Comparison of ENCODE assay signal across 24 mouse cellular contexts in the genomic region with DNA sequence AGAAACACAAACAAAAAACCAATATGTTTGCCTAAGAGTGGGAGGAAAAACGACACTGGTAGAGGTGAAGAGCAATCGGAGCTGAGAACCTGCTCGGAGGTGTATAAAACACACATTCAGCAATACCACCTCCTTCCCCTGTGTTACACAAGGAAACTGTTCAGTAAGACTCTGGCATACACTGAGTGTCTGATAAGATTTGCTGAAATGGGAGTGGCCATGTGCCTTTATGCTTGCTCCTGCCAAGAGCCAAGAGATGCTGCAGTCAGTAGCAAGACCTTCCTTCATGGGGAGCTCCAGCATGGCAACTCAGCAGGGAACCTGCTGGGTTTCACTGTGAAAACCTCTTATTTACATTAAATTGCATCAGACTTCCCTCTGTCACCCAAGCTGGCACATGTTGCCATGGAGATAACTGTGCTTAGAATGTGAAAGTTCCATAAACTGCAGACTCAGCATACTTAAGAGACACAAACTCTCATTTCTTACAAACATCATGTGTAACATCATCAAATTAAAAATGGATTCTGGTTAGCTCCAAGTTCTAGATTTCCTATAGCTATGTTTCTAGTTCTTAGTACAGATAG.
DNase-seq lines count a peak whose midpoint lies in the region; ATAC-seq and TF ChIP-seq lines count a peak whose summit lies in the region.
"Had no signal": no experiment of that assay in that cellular context is flagged by ENCODE, and none has a peak within 500 bp of the region (broad histone marks: within the 10 kb centered on the region; RNA-seq: fewer than 3 reads in every experiment).

No protein-coding gene starts in this region.

- H3K4me2 ChIP-seq in forebrain, embryonic 15.5 days (replicated peaks), result no peak overlapping the region
- no peak overlapping the region for H3K4me2 ChIP-seq in forebrain, embryonic 12.5 days
- H3K4me2 ChIP-seq: embryonic facial prominence, embryonic 15.5 days; heart, embryonic 11.5 days; hindbrain, embryonic 13.5 days; liver, embryonic 11.5 days; lung, embryonic 14.5 days; neural tube, embryonic 13.5 days had no signal

- H3K36me3 ChIP-seq in forebrain, embryonic 15.5 days, result no peaks in the 10 kb centered on the region
- no peaks in the 10 kb centered on the region for H3K36me3 ChIP-seq in forebrain, embryonic 12.5 days (replicated peaks)
- H3K36me3 ChIP-seq: embryonic facial prominence, embryonic 15.5 days; hindbrain, embryonic 13.5 days; limb, embryonic 10.5 days; neural tube, embryonic 13.5 days had no signal

- H3K27me3 ChIP-seq in forebrain, embryonic 15.5 days, result no peaks in the 10 kb centered on the region
- H3K27me3 ChIP-seq in forebrain, embryonic 12.5 days, result no peaks in the 10 kb centered on the region
- H3K27me3 ChIP-seq: embryonic facial prominence, embryonic 15.5 days; hindbrain, embryonic 13.5 days; neural tube, embryonic 13.5 days had no signal

- H3K4me3 ChIP-seq in forebrain, embryonic 15.5 days, result no peak overlapping the region
- H3K4me3 ChIP-seq in forebrain, embryonic 12.5 days (replicated peaks), result no peak overlapping the region
- no peak overlapping the region for H3K4me3 ChIP-seq in left cerebral cortex, adult 2 months
- H3K4me3 ChIP-seq in cortical plate, adult 2 months (ENCODE audit: insufficient read depth, low read length), result no peak overlapping the region
- H3K4me3 ChIP-seq: embryonic facial prominence, embryonic 15.5 days; hindbrain, embryonic 13.5 days; limb, embryonic 10.5 days; neural tube, embryonic 13.5 days had no signal

- 78% methylated on average over 3 of the region's 3 CpGs for WGBS in forebrain, embryonic 15.5 days
- 89% methylated on average over 3 of the region's 3 CpGs for WGBS in forebrain, embryonic 12.5 days

- DNase-seq in left cerebral cortex, adult 2 months (ENCODE audit: extremely low spot score in 1 of 2, low spot score in 2 of 2), result no peak
- no peak for DNase-seq in left cerebral cortex, postnatal 4 days
- DNase-seq in 416B (ENCODE audit: low read depth), result peak; percentile 4
- no peak for DNase-seq in kidney, adult 11 months
- no peak for DNase-seq in lung, postnatal 10 days
- DNase-seq: adrenal gland, postnatal 10 days; cerebellum, adult 9-11 months; embryo, embryonic 11 days; gastrocnemius, postnatal 36 days; heart, postnatal 14 days; lung, embryonic 14.5 days; thymus, postnatal 36 days had no signal

- no peak; the same call in 1 of the 2 replicates for ATAC-seq in forebrain, embryonic 15.5 days (replicated peaks)
- ATAC-seq in forebrain, embryonic 12.5 days (ENCODE audit: low FRiP score), result no peak
- ATAC-seq: intestine, embryonic 16.5 days had no signal

- no peak for TF ChIP-seq CTCF in left cerebral cortex, adult 2 months (IDR thresholded peaks at IDR 0.05)
- TF ChIP-seq CTCF in cortical plate, adult 2 months (IDR thresholded peaks at IDR 0.05; ENCODE audit: extremely low read depth, insufficient read depth, low read length), result no peak

- peak overlapping the region; percentile 20; the same call in 1 of the 2 replicates for H3K27ac ChIP-seq in forebrain, embryonic 15.5 days (replicated peaks)
- H3K27ac ChIP-seq in forebrain, embryonic 12.5 days, result no peak overlapping the region
- H3K27ac ChIP-seq in left cerebral cortex, adult 2 months, result peak overlapping the region; percentile 69
- H3K27ac ChIP-seq in cortical plate, adult 2 months (ENCODE audit: insufficient read depth, low read length), result 0 out of 2 replicates have a peak overlapping the region, but pooled peaks have one; percentile 42
- H3K27ac ChIP-seq: embryonic facial prominence, embryonic 15.5 days; hindbrain, embryonic 13.5 days; kidney, postnatal 0 days; limb, embryonic 10.5 days; macrophage; neural tube, embryonic 13.5 days had no signal

- intact Hi-C loops in left cerebral cortex, adult 2 months (cut with DNase I), result loop anchor here (10.0 kb wide), 1 partner anchor 314 kb away; no protein-coding TSS in a partner anchor
- intact Hi-C loops in left cerebral cortex, postnatal 4 days (cut with DNase I), result no loop called here

- H3K9me3 ChIP-seq in forebrain, embryonic 15.5 days, result no peaks in the 10 kb centered on the region
- H3K9me3 ChIP-seq in forebrain, embryonic 12.5 days, result no peaks in the 10 kb centered on the region
- H3K9me3 ChIP-seq: embryonic facial prominence, embryonic 15.5 days; hindbrain, embryonic 13.5 days; limb, embryonic 10.5 days; neural tube, embryonic 13.5 days had no signal

- TF ChIP-seq POLR2A in cortical plate, adult 2 months (IDR thresholded peaks at IDR 0.05; ENCODE audit: extremely low read depth, insufficient read depth, low read length), result no peak

- H3K9ac ChIP-seq in forebrain, embryonic 15.5 days (replicated peaks), result no peak overlapping the region
- no peak overlapping the region for H3K9ac ChIP-seq in forebrain, embryonic 12.5 days
- H3K9ac ChIP-seq: embryonic facial prominence, embryonic 15.5 days; hindbrain, embryonic 13.5 days; lung, embryonic 14.5 days; neural tube, embryonic 13.5 days had no signal

- H3K4me1 ChIP-seq in forebrain, embryonic 15.5 days, result peaks cover 10% of the 10 kb centered on the region; the same call in 1 of the 2 replicates
- no peaks in the 10 kb centered on the region for H3K4me1 ChIP-seq in forebrain, embryonic 12.5 days
- peaks cover 9% of the 10 kb centered on the region for H3K4me1 ChIP-seq in cortical plate, adult 2 months (ENCODE audit: control insufficient read depth, insufficient read depth, low read length)
- H3K4me1 ChIP-seq: embryonic facial prominence, embryonic 15.5 days; limb, embryonic 10.5 days had no signal
